Mouse (Mus musculus): Measurements from ENCODE around the gene Cradd. TPM values are rescaled to one million over a fixed set of nuclear protein-coding genes. Genes with fewer than 3 reads are reported as not detected.

Cradd gene
- polyA plus RNA-seq, 1 experiment from 2014 or later, result 11.6 TPM

DNA sequence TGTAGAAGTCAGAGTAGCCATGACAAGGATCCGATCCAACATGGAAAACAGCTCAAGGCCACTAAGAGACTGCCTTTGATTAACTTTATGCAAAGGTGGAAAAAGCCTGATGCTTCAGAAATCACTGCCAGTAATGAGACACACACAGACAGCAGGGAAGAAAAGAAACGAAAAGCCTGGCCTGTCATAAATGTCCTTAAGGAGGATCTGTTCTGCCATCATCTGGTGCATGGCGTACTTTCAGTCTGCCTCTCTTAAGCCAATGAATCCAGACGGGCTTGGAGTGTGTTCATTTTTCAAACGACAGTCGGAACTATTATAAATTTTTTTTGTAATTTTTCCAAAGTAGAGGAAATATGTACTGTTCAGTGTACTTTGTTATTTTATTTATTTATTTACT is 95.7 kb downstream of the Cradd start:
- no peak overlapping the region for H3K4me2 ChIP-seq (replicated peaks)
- no peaks in the 10 kb centered on the region for H3K9me3 ChIP-seq (ENCODE audit: control insufficient read depth, low read length)
- H3K27ac ChIP-seq, result no peak overlapping the region
- WGBS, result 63% methylated on average over 6 of the region's 6 CpGs
- no peak overlapping the region for H3K9ac ChIP-seq
- no peaks in the 10 kb centered on the region for H3K36me3 ChIP-seq (replicated peaks; ENCODE audit: control insufficient read depth, insufficient read depth)
- ATAC-seq (ENCODE audit: low FRiP score), result no peak
- DNase-seq (ENCODE audit: low spot score), result no peak
- 0 out of 2 replicates have a peak, but pooled peaks cover 6% of the 10 kb centered on the region for H3K4me1 ChIP-seq (replicated peaks; ENCODE audit: control insufficient read depth, insufficient read depth, low read length)
- H3K4me3 ChIP-seq (replicated peaks; ENCODE audit: low read length), result no peak overlapping the region
- no peaks in the 10 kb centered on the region for H3K27me3 ChIP-seq (ENCODE audit: control insufficient read depth, insufficient read depth, low read length)

DNA sequence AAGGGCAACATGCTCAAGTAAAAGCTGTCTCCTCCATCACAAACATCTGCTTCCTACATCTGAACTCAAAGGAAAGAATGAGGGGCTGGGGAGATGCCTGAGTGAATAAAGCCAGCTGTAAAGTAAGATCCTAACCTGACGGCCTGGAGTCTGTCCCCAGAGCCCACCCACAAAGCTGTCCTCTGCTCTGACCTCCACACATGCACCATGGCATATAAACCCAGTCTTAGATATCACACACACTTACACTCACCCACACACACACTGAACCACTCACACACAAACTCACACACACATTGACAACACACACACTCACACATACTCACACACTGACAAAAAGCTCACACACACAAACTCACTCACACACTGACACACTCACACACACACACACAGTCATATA is 96.3 kb downstream of the Cradd start:
- H3K36me3 ChIP-seq (replicated peaks; ENCODE audit: control insufficient read depth, insufficient read depth), result no peaks in the 10 kb centered on the region
- H3K4me3 ChIP-seq (replicated peaks; ENCODE audit: low read length), result no peak overlapping the region
- H3K4me1 ChIP-seq (replicated peaks; ENCODE audit: control insufficient read depth, insufficient read depth, low read length), result 0 out of 2 replicates have a peak, but pooled peaks cover under 1% of the 10 kb centered on the region
- H3K27me3 ChIP-seq (ENCODE audit: control insufficient read depth, insufficient read depth, low read length), result no peaks in the 10 kb centered on the region
- 15% methylated on average over 1 of the region's 1 CpGs for WGBS
- no peak for ATAC-seq (ENCODE audit: low FRiP score)
- H3K9me3 ChIP-seq (ENCODE audit: control insufficient read depth, low read length), result no peaks in the 10 kb centered on the region
- no peak overlapping the region for H3K27ac ChIP-seq
- no peak overlapping the region for H3K9ac ChIP-seq
- no peak overlapping the region for H3K4me2 ChIP-seq (replicated peaks)
- DNase-seq (ENCODE audit: low spot score), result no peak

DNA sequence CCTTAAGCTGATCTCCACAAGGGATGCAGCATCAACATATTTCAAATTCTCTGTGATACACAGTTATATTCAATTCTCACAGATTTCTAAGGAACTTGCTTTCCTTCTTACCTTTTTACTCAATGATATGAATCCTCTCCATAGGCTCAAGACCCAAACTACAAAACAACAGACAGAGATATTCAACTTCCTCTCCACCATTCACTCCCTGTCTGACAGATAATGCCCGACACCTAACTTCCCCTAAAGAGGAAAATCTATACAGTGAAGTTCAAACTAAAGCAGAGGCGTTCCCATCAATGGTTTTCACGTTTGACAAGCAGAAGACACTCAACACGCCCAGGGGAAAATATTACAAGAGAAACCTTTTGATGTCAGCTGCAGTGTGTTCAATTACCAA is 97.2 kb downstream of the Cradd start:
- DNase-seq (ENCODE audit: low spot score) (no peak), ATAC-seq (ENCODE audit: low FRiP score) (no peak)
- no peak overlapping the region for H3K4me3 ChIP-seq (replicated peaks; ENCODE audit: low read length)
- no peaks in the 10 kb centered on the region for H3K36me3 ChIP-seq (replicated peaks; ENCODE audit: control insufficient read depth, insufficient read depth)
- H3K4me2 ChIP-seq (replicated peaks), result no peak overlapping the region
- H3K9ac ChIP-seq, result no peak overlapping the region
- no peaks in the 10 kb centered on the region for H3K9me3 ChIP-seq (ENCODE audit: control insufficient read depth, low read length)
- H3K4me1 ChIP-seq (replicated peaks; ENCODE audit: control insufficient read depth, insufficient read depth, low read length), result no peaks in the 10 kb centered on the region
- no peak overlapping the region for H3K27ac ChIP-seq
- no peaks in the 10 kb centered on the region for H3K27me3 ChIP-seq (ENCODE audit: control insufficient read depth, insufficient read depth, low read length)
- WGBS, result 70% methylated on average over 4 of the region's 4 CpGs

DNA sequence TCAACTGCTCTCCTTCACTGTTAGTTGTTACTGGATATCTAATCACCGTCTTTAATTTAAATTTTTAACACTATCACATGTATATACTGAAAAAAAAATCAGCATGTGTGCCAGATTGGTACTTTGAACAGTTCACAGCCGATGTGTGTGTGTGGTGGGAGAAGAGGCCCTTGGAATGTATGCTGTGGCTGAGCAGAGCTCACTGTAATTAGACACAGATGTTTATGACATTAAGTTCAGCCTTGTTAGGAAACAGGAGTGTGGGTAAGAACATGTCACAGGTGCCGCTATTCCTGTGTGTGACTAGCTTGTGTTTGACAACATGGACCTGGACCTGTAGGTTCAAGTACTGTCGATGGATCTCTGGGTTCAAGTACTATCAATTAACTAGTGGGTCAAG is 98.9 kb downstream of the Cradd start:
- H3K4me2 ChIP-seq (replicated peaks), result no peak overlapping the region

DNA sequence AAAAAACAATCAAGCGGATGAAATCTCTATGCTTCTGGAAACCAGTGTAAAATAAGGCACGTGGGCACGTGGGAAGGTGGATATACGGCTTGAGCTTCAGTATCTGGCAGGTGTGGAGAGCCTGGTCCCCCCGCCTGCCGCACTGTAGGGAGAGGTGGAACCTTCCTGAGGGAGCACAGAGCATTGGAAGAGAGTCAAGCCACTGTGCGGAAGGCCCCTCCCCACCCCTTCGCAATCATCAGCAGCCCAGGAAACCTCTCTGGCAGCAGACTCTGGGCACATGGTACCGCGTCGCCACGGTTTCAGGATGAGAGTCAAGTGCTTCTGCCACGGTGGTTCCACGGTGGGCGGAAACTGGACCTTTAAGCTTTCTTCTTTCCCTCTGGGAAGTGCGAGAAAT is 100.7 kb downstream of the Cradd start:
- Histone ChIP-seq H3K9ac (no peak overlapping the region), H3K4me1 (replicated peaks; ENCODE audit: control insufficient read depth, insufficient read depth, low read length) (no peaks in the 10 kb centered on the region), H3K27ac (no peak overlapping the region), H3K9me3 (ENCODE audit: control insufficient read depth, low read length) (no peaks in the 10 kb centered on the region), H3K4me2 (replicated peaks) (no peak overlapping the region), H3K4me3 (replicated peaks; ENCODE audit: low read length) (no peak overlapping the region), H3K36me3 (replicated peaks; ENCODE audit: control insufficient read depth, insufficient read depth) (no peaks in the 10 kb centered on the region), H3K27me3 (ENCODE audit: control insufficient read depth, insufficient read depth, low read length) (no peaks in the 10 kb centered on the region)
- ATAC-seq (ENCODE audit: low FRiP score) (no peak), DNase-seq (ENCODE audit: low spot score) (no peak)
- 77% methylated on average over 16 of the region's 16 CpGs for WGBS

More for the DNA sequence above, 98.9 kb downstream of the Cradd start:
- Histone ChIP-seq H3K27ac (no peak overlapping the region), H3K27me3 (ENCODE audit: control insufficient read depth, insufficient read depth, low read length) (no peaks in the 10 kb centered on the region), H3K4me1 (replicated peaks; ENCODE audit: control insufficient read depth, insufficient read depth, low read length) (no peaks in the 10 kb centered on the region), H3K9me3 (ENCODE audit: control insufficient read depth, low read length) (no peaks in the 10 kb centered on the region), H3K4me3 (replicated peaks; ENCODE audit: low read length) (no peak overlapping the region), H3K9ac (no peak overlapping the region), H3K36me3 (replicated peaks; ENCODE audit: control insufficient read depth, insufficient read depth) (no peaks in the 10 kb centered on the region)
- DNase-seq (ENCODE audit: low spot score) (no peak), ATAC-seq (ENCODE audit: low FRiP score) (no peak)
- 88% methylated on average over 4 of the region's 4 CpGs for WGBS

DNA sequence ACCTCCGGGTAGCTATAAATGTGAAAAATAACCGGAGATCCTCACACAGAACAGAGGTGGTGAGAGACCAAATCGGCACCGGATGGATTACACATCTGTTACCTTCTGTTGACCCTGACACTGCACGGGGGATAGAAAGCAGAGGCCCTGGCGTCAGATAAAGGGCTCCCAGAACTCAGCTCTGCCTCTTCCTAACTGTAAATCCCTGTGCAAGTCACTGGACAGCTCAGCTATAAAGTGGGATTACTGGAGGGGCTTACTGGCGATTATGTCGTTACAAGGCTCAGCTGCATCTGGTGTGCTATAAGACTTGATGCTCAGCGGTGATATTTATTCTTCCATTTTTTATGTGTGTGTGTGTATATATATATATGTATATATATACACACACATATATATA is 102.0 kb downstream of the Cradd start:
- 81% methylated on average over 9 of the region's 9 CpGs for WGBS
- no peaks in the 10 kb centered on the region for H3K27me3 ChIP-seq (ENCODE audit: control insufficient read depth, insufficient read depth, low read length)
- no peaks in the 10 kb centered on the region for H3K9me3 ChIP-seq (ENCODE audit: control insufficient read depth, low read length)
- ATAC-seq (ENCODE audit: low FRiP score), result no peak
- no peak overlapping the region for H3K4me2 ChIP-seq (replicated peaks)
- no peaks in the 10 kb centered on the region for H3K36me3 ChIP-seq (replicated peaks; ENCODE audit: control insufficient read depth, insufficient read depth)
- no peak overlapping the region for H3K9ac ChIP-seq
- no peak overlapping the region for H3K27ac ChIP-seq
- no peaks in the 10 kb centered on the region for H3K4me1 ChIP-seq (replicated peaks; ENCODE audit: control insufficient read depth, insufficient read depth, low read length)
- no peak overlapping the region for H3K4me3 ChIP-seq (replicated peaks; ENCODE audit: low read length)
- DNase-seq (ENCODE audit: low spot score), result no peak

DNA sequence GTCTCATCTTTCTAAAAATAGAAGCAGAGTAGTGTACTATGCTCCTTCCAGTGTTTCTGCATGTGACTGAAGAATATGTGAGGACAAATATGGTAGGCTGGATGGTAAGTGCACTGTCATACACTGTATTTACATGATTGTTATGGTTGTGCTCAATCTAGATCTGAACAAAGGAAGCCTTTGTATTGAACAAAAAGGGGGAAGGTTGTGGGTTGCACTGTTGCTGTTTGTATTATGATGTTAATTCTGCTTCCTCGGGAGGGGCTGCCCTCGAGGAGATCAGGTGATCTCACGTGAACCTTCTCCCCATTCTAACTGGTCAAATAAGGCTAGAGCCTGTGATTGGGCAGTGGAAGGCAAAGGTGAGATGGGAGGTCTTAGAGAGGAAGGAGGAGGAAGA is 103.4 kb downstream of the Cradd start:
- Histone ChIP-seq H3K9me3 (ENCODE audit: control insufficient read depth, low read length) (no peaks in the 10 kb centered on the region), H3K4me2 (replicated peaks) (no peak overlapping the region), H3K9ac (no peak overlapping the region), H3K4me3 (replicated peaks; ENCODE audit: low read length) (no peak overlapping the region), H3K27ac (no peak overlapping the region), H3K4me1 (replicated peaks; ENCODE audit: control insufficient read depth, insufficient read depth, low read length) (no peaks in the 10 kb centered on the region), H3K27me3 (ENCODE audit: control insufficient read depth, insufficient read depth, low read length) (no peaks in the 10 kb centered on the region), H3K36me3 (replicated peaks; ENCODE audit: control insufficient read depth, insufficient read depth) (no peaks in the 10 kb centered on the region)
- 40% methylated on average over 3 of the region's 3 CpGs for WGBS
- DNase-seq (ENCODE audit: low spot score) (no peak), ATAC-seq (ENCODE audit: low FRiP score) (no peak)

DNA sequence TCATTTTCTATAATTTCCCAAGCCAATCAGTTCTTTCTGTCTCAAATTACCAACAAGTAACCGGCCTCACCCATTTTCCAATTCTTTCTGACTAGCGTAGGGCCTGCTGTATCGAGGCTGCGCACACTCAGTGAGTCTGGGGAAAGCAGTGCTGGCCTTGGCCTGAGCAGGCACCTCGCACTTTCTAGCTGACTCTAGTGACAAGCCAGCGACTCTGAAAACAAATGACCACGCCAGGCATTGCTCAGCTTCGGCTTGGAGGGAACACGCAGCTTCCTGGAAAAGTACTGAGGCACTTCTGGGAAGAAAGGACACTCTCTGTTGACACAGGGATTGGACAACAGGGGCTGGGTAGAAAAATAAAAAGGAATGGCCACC is 105.3 kb downstream of the Cradd start:
- Histone ChIP-seq H3K4me1 (replicated peaks; ENCODE audit: control insufficient read depth, insufficient read depth, low read length) (no peaks in the 10 kb centered on the region), H3K4me2 (replicated peaks) (no peak overlapping the region), H3K27me3 (ENCODE audit: control insufficient read depth, insufficient read depth, low read length) (no peaks in the 10 kb centered on the region), H3K9me3 (ENCODE audit: control insufficient read depth, low read length) (no peaks in the 10 kb centered on the region), H3K27ac (no peak overlapping the region), H3K9ac (no peak overlapping the region), H3K4me3 (replicated peaks; ENCODE audit: low read length) (no peak overlapping the region), H3K36me3 (replicated peaks; ENCODE audit: control insufficient read depth, insufficient read depth) (no peaks in the 10 kb centered on the region)
- WGBS, result 79% methylated on average over 9 of the region's 9 CpGs
- DNase-seq (ENCODE audit: low spot score) (no peak), ATAC-seq (ENCODE audit: low FRiP score) (no peak)

DNA sequence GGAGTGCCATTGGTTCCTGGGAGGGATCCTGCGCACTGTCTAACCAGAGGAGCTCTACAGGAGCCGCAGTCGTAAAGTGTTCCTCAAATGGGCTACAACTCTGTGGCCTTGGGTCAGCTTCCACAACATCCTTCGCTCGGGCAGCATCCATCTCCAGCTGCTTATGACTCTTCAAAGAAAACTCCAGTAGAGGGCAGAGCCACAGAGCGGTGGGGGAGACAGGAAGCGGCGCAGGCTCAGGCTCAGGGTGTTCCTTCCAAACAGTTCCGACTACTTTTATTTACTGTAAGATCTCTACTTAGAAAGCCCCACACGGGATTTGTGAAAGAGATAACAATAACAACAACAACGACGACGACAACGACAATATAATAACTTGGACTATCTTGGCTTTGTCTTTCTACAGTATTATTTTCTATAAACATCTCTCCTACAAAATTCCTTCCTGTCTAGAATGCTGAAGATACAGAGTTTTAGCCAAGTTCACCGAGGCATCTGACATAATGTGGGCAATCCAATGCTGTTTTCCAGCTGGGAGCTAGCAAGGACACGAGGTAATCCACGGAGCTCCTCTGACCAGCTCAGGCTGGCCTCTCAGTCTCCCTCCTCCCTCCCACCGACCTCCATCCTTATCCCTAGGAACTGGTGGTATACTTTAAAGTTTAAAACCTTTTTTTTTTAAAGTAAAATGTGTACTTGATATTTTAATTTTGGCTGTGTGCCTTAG is 105.8 kb downstream of the Cradd start:
- no peak overlapping the region for H3K9ac ChIP-seq
- H3K4me3 ChIP-seq (replicated peaks; ENCODE audit: low read length), result no peak overlapping the region
- no peak for ATAC-seq (ENCODE audit: low FRiP score)
- H3K4me1 ChIP-seq (replicated peaks; ENCODE audit: control insufficient read depth, insufficient read depth, low read length), result no peaks in the 10 kb centered on the region
- H3K9me3 ChIP-seq (ENCODE audit: control insufficient read depth, low read length), result no peaks in the 10 kb centered on the region
- no peaks in the 10 kb centered on the region for H3K36me3 ChIP-seq (replicated peaks; ENCODE audit: control insufficient read depth, insufficient read depth)
- no peak for DNase-seq (ENCODE audit: low spot score)
- no peak overlapping the region for H3K4me2 ChIP-seq (replicated peaks)
- H3K27ac ChIP-seq, result no peak overlapping the region
- H3K27me3 ChIP-seq (ENCODE audit: control insufficient read depth, insufficient read depth, low read length), result no peaks in the 10 kb centered on the region
- 65% methylated on average over 18 of the region's 18 CpGs for WGBS

DNA sequence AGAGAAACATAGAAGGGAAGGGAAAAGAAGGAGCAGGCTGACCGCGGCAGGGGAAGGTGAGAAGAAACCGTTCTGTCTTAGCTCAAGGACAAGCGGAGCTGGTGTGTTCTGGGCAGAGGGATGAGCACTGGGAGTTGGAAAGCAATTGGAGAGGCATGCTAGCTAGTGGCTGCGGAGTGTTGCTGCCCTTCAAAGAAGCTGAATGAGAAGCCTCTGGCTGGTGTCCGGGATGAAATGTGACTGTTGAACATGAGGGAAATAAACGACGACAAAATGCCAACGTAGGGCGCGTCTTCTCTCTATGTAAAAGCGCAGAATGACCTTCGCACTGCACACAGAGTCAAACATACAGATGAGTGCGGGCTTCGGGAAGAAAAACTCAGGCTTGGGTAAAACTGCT is 108.6 kb downstream of the Cradd start:
- no peaks in the 10 kb centered on the region for H3K36me3 ChIP-seq (replicated peaks; ENCODE audit: control insufficient read depth, insufficient read depth)
- H3K27me3 ChIP-seq (ENCODE audit: control insufficient read depth, insufficient read depth, low read length), result no peaks in the 10 kb centered on the region
- H3K4me1 ChIP-seq (replicated peaks; ENCODE audit: control insufficient read depth, insufficient read depth, low read length), result no peaks in the 10 kb centered on the region
- 91% methylated on average over 15 of the region's 15 CpGs for WGBS
- no peaks in the 10 kb centered on the region for H3K9me3 ChIP-seq (ENCODE audit: control insufficient read depth, low read length)
- no peak overlapping the region for H3K27ac ChIP-seq
- DNase-seq (ENCODE audit: low spot score) (no peak), ATAC-seq (ENCODE audit: low FRiP score) (no peak)
- no peak overlapping the region for H3K4me2 ChIP-seq (replicated peaks)
- H3K4me3 ChIP-seq (replicated peaks; ENCODE audit: low read length), result no peak overlapping the region
- H3K9ac ChIP-seq, result no peak overlapping the region

Data from hindbrain, embryonic 14.5 days (tissue).